Mouse (Mus musculus) embryonic facial prominence, embryonic 14.5 days (tissue): ENCODE results near the gene Mamdc2. TPM values are rescaled to one million over a fixed set of nuclear protein-coding genes. Genes with fewer than 3 reads are reported as not detected.

Experiments used
- ATAC-seq: fragments of 200-750 bp; cut with Nextera tagmentation; 2 replicates; pipeline ENCODE4 v1.8.0; 2017; ENCODE audit warnings: low read depth, moderate number of reproducible peaks, moderate TSS enrichment
- DNase-seq: peaks from one replicate; pipeline ENCODE4 v3.0.0-alpha.2; 2015; ENCODE audit warnings: low spot score
- H3K27ac ChIP-seq: fragments of 300-500 bp; sonication (generic); replicated peaks from 2 replicates; pipeline ENCODE4 v1.5.1; 2014; ENCODE audit warnings: low read depth, mild to moderate bottlenecking, low read length, moderate library complexity
- H3K27me3 ChIP-seq: fragments of 300-500 bp; sonication (generic); replicated peaks from 2 replicates; pipeline ENCODE4 v1.6.1; 2014; ENCODE audit warnings: low read length; ENCODE audit not compliant: control insufficient read depth, insufficient read depth
- H3K36me3 ChIP-seq: fragments of 300-500 bp; sonication (generic); 2 replicates; pipeline ENCODE4 v1.6.1; 2014; ENCODE audit warnings: low read length, mixed read lengths; ENCODE audit not compliant: control insufficient read depth, insufficient read depth
- H3K4me1 ChIP-seq: fragments of 300-500 bp; sonication (generic); 2 replicates; pipeline ENCODE4 v1.6.1; 2014; ENCODE audit warnings: antibody characterized with exemption, low read length; ENCODE audit not compliant: control insufficient read depth, insufficient read depth
- H3K4me2 ChIP-seq: fragments of 300-500 bp; sonication (generic); 2 replicates; pipeline ENCODE4 v1.6.1; 2014; ENCODE audit warnings: low read depth, mild to moderate bottlenecking, low read length, moderate library complexity, mixed read lengths
- H3K4me3 ChIP-seq: fragments of 300-500 bp; sonication (generic); 2 replicates; pipeline ENCODE4 v1.5.1; 2014; ENCODE audit warnings: low read depth, mild to moderate bottlenecking, low read length
- H3K9ac ChIP-seq: fragments of 300-500 bp; sonication (generic); 2 replicates; pipeline ENCODE4 v1.6.1; 2014; ENCODE audit warnings: low read depth, mild to moderate bottlenecking, low read length, moderate library complexity, mixed read lengths
- H3K9me3 ChIP-seq: fragments of 300-500 bp; sonication (generic); 2 replicates; pipeline ENCODE4 v1.6.1; 2016; ENCODE audit warnings: low read length; ENCODE audit not compliant: control insufficient read depth
- WGBS: fragments of 180-500 bp; shearing (Covaris S2); extraction: QIAGEN DNeasy Blood & Tissue Kit; methylation state at CpG from one replicate; pipeline ENCODE4 v1.1.7; 2014; 5-methylcytosine and 5-hydroxymethylcytosine counted together
- polyA plus RNA-seq: library from polyadenylated mRNA; unstranded; fragments of >200 nt; fragmentation: Nextera tagmentation; extraction: Ambion mirVana; gene quantifications from 2 replicates; pipeline ENCODE4 v1.2.1, GENCODE M21; 2014

The Mamdc2 gene
- polyA plus RNA-seq, 1 experiment from 2014 or later: 7.5 TPM

DNA sequence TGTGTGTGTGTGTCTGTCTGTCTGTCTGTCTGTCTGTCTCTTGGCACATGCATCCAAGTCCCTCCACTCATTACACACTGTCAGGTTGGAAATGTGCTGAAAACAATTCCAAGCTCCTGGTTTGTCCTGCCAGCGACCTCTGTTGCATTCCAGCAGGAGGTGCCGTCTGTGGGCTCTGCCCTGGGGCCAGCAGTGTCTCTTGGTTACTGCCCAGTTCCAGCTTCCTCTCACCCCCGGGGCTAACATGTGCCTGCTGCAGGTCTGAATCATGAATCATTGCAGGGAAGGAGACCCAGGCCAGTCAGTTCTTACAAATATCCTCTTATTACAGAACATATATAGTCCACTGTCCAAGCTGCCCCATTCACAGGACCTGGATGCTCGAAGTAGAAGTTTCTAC, 9.2 kb upstream of the Mamdc2 start:
- ATAC-seq (no peak), DNase-seq (no peak)
- H3K27me3 ChIP-seq: no peaks in the 10 kb centered on the region
- H3K9ac ChIP-seq: no peak overlapping the region
- no peaks in the 10 kb centered on the region for H3K4me1 ChIP-seq
- H3K4me2 ChIP-seq: no peak overlapping the region
- no peak overlapping the region for H3K27ac ChIP-seq
- no peak overlapping the region for H3K4me3 ChIP-seq
- no peaks in the 10 kb centered on the region for H3K36me3 ChIP-seq
- peaks cover 4% of the 10 kb centered on the region for H3K9me3 ChIP-seq
- 29% methylated on average over 4 of the region's 4 CpGs for WGBS

DNA sequence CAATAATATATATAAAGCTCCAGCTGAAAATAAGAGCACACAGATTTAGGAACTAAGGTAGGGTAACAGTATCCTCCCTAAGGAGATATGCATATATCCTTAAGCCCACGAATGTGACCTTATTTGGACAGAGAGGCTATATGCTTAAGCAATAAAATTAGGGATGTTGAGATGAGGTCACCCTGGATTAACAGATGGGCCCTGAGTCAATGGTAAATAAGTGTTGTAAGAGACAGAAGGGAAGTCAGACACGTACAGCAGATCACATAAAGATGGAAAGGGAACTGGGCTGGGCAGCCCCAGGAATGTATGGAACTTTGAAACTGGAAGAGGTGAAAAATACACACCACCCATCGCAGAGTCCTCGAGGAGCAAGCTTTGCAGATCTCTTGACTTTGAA, 3.1 kb upstream of the Mamdc2 start:
- Histone ChIP-seq H3K4me2 (no peak overlapping the region), H3K9me3 (peaks cover 7% of the 10 kb centered on the region), H3K9ac (no peak overlapping the region), H3K4me3 (no peak overlapping the region), H3K4me1 (peaks cover 4% of the 10 kb centered on the region; the same call in 1 of the 2 replicates), H3K27ac (no peak overlapping the region), H3K27me3 (no peaks in the 10 kb centered on the region), H3K36me3 (no peaks in the 10 kb centered on the region)
- 64% methylated on average over 4 of the region's 4 CpGs for WGBS
- DNase-seq: no peak
- no peak for ATAC-seq

DNA sequence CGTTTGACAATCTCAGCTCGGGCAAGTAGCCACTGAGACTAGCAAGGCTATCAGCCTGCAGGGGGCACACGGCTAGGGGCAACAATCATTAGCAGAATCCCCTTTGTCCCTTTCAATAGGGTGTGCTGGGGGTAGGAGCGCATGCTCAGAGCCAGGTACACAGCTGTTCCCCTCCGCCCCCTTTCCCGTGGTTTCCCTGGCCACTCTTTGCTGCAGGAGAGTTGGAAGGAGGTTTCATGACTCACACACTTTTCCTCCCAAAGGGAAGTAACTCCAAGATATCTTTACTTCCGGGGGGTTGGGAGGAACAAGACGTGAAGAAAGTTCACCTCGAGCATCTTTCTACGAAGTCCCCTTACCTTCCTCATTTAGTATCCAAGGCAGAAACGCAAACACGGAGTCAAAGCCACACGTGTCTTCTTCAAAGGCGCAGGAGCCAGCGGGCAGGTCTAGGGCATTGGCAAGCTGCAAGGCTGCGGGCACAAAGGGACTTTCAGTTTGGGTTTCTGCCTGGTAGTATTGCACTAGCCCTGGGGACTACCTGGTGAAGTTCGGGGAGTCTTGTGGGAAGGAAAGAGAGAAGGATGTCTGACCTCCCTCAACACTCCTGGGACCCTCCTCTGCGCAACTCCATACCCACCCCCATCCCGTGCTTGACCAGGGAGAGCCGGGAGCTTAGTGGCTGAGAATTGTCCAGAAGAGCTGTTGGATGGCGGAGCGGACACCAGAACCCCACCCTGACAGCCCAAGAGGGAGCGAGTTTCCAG, 838 bp downstream of the Mamdc2 start:
- H3K4me2 ChIP-seq: peak overlapping the region; percentile 97
- peaks cover 4% of the 10 kb centered on the region; the same call in 1 of the 2 replicates for H3K4me1 ChIP-seq
- H3K27me3 ChIP-seq: no peaks in the 10 kb centered on the region
- peak overlapping the region; percentile 44 for H3K4me3 ChIP-seq
- WGBS: 0% methylated on average over 23 of the region's 23 CpGs
- peaks cover 2% of the 10 kb centered on the region for H3K9me3 ChIP-seq
- DNase-seq: no peak
- peak overlapping the region; percentile 56 for H3K9ac ChIP-seq
- H3K27ac ChIP-seq: no peak overlapping the region
- 0 out of 2 replicates have a peak, but pooled peaks have one; percentile 5 for ATAC-seq
- no peaks in the 10 kb centered on the region for H3K36me3 ChIP-seq

DNA sequence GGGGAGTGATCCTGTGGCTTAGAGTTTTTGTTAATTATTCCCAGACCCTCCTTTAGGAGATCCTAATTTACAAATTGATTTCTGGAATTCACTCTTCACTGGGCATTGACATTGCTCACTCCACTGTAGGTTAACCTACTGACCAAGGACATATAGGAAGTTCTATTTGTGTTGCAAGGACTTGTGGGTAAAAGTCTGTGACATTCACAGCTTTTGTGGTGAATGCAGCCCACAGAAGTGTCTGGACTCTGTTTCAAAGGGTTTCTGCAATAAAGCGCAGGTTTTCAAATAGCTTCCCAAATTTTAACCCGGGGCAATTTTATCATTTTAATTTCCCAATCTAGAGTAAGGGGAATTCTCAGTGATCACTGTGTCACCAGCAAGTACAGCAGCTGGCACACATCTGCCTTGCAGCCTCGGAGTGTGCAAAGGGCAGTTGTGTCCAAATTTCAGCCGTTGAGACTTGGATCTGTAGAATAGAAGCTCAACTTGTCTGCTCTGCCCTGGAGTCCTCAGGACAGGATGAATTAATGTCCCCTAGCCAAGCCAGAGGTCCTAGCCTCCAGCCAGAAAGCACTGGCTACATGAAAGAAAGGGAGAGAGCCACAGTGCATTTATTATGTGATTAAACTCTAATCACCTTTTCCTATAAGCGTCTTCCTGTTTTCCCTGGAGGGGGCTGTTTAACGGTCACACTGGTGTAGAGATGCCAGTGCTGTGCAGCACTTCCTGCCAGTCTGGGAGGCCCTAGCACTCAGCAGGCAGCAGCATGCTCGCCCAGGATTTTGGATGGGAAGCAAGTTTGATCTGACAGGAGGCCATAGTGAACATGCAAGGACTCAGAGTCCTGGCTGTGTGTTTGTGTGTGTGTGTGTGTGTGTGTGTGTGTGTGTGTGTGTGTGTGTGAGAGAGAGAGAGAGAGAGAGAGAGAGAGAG, 3.1 kb downstream of the Mamdc2 start:
- no peak for DNase-seq
- no peaks in the 10 kb centered on the region for H3K9me3 ChIP-seq
- no peak for ATAC-seq
- H3K9ac ChIP-seq: no peak overlapping the region
- no peak overlapping the region for H3K27ac ChIP-seq
- peaks cover 4% of the 10 kb centered on the region; the same call in 1 of the 2 replicates for H3K4me1 ChIP-seq
- H3K36me3 ChIP-seq: no peaks in the 10 kb centered on the region
- H3K4me3 ChIP-seq: no peak overlapping the region
- WGBS: 30% methylated on average over 7 of the region's 7 CpGs
- H3K4me2 ChIP-seq: no peak overlapping the region
- no peaks in the 10 kb centered on the region for H3K27me3 ChIP-seq

DNA sequence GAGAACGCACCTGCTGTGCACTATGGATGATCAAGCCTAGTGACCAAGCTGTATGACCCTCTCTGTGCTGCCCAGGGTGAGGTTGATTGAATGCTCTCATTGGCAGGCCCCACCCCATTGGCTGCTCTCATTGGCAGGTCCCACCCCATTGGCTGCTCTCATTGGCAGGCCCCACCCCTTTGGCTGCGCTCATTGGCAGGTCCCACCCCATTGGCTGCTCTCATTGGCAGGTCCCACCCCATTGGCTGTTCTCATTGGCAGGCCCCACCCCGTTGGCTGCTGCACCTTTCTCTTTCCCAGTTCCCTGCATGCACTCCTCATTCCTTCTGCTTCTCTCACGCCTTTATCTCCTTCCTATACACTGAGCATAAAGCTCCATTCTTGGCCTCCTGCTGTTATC, 12.5 kb downstream of the Mamdc2 start:
- H3K36me3 ChIP-seq: no peaks in the 10 kb centered on the region
- no peak overlapping the region for H3K4me3 ChIP-seq
- WGBS: 73% methylated on average over 4 of the region's 4 CpGs
- no peak for ATAC-seq
- H3K4me1 ChIP-seq: no peaks in the 10 kb centered on the region
- H3K9me3 ChIP-seq: no peaks in the 10 kb centered on the region
- DNase-seq: no peak
- H3K9ac ChIP-seq: no peak overlapping the region
- no peak overlapping the region for H3K4me2 ChIP-seq
- no peaks in the 10 kb centered on the region for H3K27me3 ChIP-seq
- no peak overlapping the region for H3K27ac ChIP-seq

DNA sequence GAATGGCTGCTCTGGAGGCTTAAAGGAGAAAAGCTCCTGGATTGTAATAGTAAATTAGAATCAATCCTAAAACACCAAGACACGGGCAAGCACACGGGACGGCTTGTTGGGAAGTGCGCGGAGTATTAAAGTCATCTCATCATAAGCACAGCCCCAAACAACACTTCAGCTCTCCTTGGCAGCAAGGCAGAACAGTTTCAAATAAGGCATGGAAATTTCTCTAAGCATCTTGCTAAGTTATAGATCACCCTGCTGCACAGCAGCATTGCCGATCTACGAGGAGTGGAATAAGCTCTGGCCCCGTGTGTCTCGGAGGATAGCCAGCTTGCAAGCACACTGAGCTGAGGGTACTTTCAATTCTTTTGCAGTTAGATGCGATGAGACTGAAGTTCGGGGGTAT, 13.8 kb downstream of the Mamdc2 start:
- Histone ChIP-seq H3K36me3 (no peaks in the 10 kb centered on the region), H3K4me3 (no peak overlapping the region), H3K4me2 (no peak overlapping the region), H3K27ac (no peak overlapping the region), H3K9ac (no peak overlapping the region), H3K27me3 (no peaks in the 10 kb centered on the region), H3K4me1 (no peaks in the 10 kb centered on the region), H3K9me3 (no peaks in the 10 kb centered on the region)
- 83% methylated on average over 11 of the region's 11 CpGs for WGBS
- ATAC-seq (no peak), DNase-seq (no peak)

DNA sequence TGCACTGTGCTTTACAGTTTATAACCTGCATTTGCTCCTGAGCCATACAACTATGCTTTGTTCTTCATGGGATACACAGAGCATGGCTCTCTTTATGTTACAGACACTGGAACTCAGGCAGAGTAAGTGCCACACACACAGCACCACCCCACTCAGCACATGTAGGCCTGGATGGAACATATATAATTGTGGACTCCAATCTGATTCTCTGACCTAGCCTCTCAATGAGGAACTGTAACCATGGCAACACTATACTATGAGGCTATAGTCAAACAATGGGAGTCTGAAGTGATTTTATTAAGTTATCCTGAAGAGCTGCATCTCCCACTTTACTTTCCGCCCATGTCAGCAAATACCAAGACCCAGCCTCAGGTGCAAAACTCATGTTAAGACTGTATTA, 30.6 kb downstream of the Mamdc2 start:
- Histone ChIP-seq H3K4me1 (no peaks in the 10 kb centered on the region), H3K4me3 (no peak overlapping the region), H3K27ac (no peak overlapping the region), H3K4me2 (no peak overlapping the region), H3K27me3 (no peaks in the 10 kb centered on the region), H3K9me3 (no peaks in the 10 kb centered on the region), H3K9ac (no peak overlapping the region), H3K36me3 (no peaks in the 10 kb centered on the region)
- DNase-seq: no peak
- no peak for ATAC-seq
- 70% methylated on average over 1 of the region's 1 CpGs for WGBS

DNA sequence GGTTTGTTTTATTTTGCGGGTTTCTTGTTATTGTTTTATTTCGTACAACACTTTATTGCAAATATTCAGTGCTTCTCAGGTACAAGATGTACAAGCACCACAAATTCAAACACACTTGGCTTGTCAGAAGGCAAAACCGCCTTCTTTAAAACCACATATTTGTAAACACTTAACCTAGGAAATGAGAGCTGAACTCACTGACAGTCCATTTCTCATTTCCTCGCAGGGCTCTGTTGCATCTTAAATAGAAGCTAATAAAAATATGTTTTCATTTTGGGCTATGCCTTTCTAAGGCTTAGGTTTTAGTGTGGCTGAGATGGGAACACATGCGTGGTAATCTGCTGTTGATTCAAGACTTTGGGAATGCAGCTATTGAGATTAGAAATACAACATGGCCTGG, 37.4 kb downstream of the Mamdc2 start:
- no peak overlapping the region for H3K9ac ChIP-seq
- no peaks in the 10 kb centered on the region for H3K9me3 ChIP-seq
- H3K4me2 ChIP-seq: no peak overlapping the region
- ATAC-seq (no peak), DNase-seq (no peak)
- H3K27ac ChIP-seq: no peak overlapping the region
- H3K4me1 ChIP-seq: no peaks in the 10 kb centered on the region
- 77% methylated on average over 5 of the region's 5 CpGs for WGBS
- H3K27me3 ChIP-seq: no peaks in the 10 kb centered on the region
- H3K4me3 ChIP-seq: no peak overlapping the region
- H3K36me3 ChIP-seq: no peaks in the 10 kb centered on the region
